Mouse (Mus musculus): ENCODE measurements around the gene Inip. TPM values are rescaled to one million over a fixed set of nuclear protein-coding genes. Genes with fewer than 3 reads are reported as not detected.

Gene Inip
- polyA plus RNA-seq, 1 experiment from 2014 or later, result 48.9 TPM

DNA sequence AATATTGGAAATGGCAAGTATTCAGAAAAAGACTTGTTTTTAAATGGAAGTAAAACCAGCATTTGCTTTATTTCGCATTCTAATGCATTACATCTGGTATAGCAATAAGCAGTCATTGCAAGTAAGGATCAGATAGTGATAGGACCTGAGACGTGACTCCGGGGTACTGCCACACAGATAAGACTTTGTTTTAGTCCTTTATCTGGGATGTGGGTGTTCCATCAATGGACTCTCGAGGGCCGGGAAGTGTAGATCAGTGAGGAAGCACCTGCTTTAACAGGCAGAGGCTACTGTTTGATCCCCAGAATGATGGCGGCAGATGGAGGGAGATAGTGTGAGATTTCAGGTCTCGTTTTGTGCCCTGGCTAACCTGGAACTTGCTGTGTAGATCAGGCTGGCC, 69.8 kb downstream of the Inip start:
- Histone ChIP-seq H3K4me3 (replicated peaks) (no peak overlapping the region), H3K36me3 (no peaks in the 10 kb centered on the region), H3K27me3 (replicated peaks) (no peaks in the 10 kb centered on the region), H3K4me2 (no peak overlapping the region), H3K9ac (replicated peaks) (no peak overlapping the region), H3K4me1 (peaks cover 11% of the 10 kb centered on the region; the same call in 1 of the 2 replicates), H3K9me3 (replicated peaks) (no peaks in the 10 kb centered on the region), H3K27ac (replicated peaks) (no peak overlapping the region)
- no peak for ATAC-seq (ENCODE audit: low FRiP score)
- 95% methylated on average over 7 of the region's 7 CpGs for WGBS

DNA sequence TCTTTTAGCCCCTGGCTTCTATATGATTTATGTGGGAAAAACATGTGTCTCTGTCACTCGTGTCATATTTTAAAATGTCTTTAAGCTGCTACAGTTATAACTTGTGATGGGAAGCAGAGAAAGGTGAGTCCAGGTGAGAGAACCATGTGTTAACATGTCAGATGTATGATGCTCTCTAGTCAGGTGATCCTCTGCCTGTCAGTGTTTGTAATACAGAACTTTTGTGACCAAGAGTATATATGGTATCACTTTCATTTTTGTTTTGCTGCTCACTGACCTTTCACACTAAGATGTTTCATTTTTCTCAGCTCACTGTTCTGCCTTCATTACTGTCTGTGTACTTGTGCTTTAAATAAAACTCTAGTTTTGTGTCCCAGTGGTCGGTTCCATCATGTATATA, 72.5 kb downstream of the Inip start:
- WGBS, result 91% methylated on average over 2 of the region's 2 CpGs
- Histone ChIP-seq H3K27ac (replicated peaks) (no peak overlapping the region), H3K36me3 (no peaks in the 10 kb centered on the region), H3K4me2 (no peak overlapping the region), H3K9me3 (replicated peaks) (no peaks in the 10 kb centered on the region), H3K4me3 (replicated peaks) (no peak overlapping the region), H3K27me3 (replicated peaks) (no peaks in the 10 kb centered on the region), H3K4me1 (peaks cover 11% of the 10 kb centered on the region; the same call in 1 of the 2 replicates), H3K9ac (replicated peaks) (no peak overlapping the region)
- ATAC-seq (ENCODE audit: low FRiP score), result no peak

GRCm38 (mm10) chr4:59727878-59728261, 73.5 kb downstream of the Inip start:
- H3K9ac ChIP-seq (replicated peaks), result no peak overlapping the region
- 69% methylated on average over 9 of the region's 9 CpGs for WGBS
- peaks cover 11% of the 10 kb centered on the region; the same call in 1 of the 2 replicates for H3K4me1 ChIP-seq
- H3K4me2 ChIP-seq, result no peak overlapping the region
- no peak overlapping the region for H3K4me3 ChIP-seq (replicated peaks)
- no peaks in the 10 kb centered on the region for H3K27me3 ChIP-seq (replicated peaks)
- H3K9me3 ChIP-seq (replicated peaks), result no peaks in the 10 kb centered on the region
- peak; percentile 38 for ATAC-seq (ENCODE audit: low FRiP score)
- no peak overlapping the region; the same call in 1 of the 2 replicates for H3K27ac ChIP-seq (replicated peaks)
- no peaks in the 10 kb centered on the region for H3K36me3 ChIP-seq

DNA sequence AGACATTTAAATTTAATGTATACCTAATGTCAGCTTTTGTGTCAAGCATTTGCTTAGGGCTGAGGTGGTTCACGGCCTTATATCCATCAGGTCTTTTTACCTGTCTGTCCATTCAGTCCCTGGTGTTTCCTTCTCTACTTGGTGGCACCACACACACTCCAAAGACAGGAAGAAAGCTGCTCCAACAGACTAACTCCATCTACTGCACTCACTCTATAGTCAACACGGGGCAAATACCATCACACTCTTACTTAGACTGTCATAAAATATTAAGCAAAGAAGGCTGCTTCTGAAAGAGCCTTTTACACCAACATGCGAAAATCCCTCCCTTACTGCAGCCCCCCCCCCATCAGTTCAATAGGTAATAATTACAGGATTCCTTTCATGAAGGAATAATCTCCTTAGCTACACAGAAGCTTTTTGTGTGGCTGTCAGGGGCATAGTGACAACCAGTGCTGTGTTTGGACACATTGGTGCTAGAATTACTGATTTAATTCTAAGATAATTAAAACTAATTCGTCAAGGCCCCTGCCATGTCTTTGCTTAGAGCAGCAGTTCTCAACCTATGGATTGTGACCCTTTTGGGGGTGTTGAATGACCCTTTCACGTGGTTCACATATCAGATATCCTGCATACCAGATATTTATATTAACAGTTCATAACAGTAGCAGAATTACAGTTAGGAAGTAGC, 74.1 kb downstream of the Inip start:
- WGBS, result 59% methylated on average over 5 of the region's 5 CpGs
- Histone ChIP-seq H3K9ac (replicated peaks) (no peak overlapping the region), H3K27ac (replicated peaks) (peak overlapping the region; percentile 18; the same call in 1 of the 2 replicates), H3K4me1 (peaks cover 11% of the 10 kb centered on the region; the same call in 1 of the 2 replicates), H3K36me3 (no peaks in the 10 kb centered on the region), H3K27me3 (replicated peaks) (no peaks in the 10 kb centered on the region), H3K4me3 (replicated peaks) (no peak overlapping the region), H3K9me3 (replicated peaks) (no peaks in the 10 kb centered on the region), H3K4me2 (no peak overlapping the region)
- ATAC-seq (ENCODE audit: low FRiP score), result peak; percentile 69

DNA sequence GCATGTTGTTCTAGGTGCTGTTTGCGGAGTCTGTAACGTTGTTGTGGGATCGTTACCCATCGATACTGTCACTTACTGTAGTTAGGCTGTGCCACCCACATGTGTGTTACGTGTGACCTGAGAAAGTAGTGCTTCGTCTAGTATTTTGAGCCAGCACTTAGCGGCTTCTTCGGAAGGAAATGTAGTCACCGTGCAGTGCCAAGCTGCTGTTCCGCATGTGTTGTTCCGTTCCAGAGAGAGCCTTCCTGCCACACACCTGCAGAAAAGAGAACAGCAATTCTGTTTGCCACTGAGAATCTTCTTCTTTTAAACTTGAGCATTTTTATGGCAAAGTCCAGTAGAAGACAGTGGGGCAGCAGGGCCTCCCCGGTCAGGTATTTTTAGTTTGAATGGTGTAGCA, 74.9 kb downstream of the Inip start:
- H3K4me3 ChIP-seq (replicated peaks), result no peak overlapping the region
- no peak for ATAC-seq (ENCODE audit: low FRiP score)
- no peaks in the 10 kb centered on the region for H3K36me3 ChIP-seq
- no peaks in the 10 kb centered on the region for H3K27me3 ChIP-seq (replicated peaks)
- H3K9me3 ChIP-seq (replicated peaks), result no peaks in the 10 kb centered on the region
- WGBS, result 90% methylated on average over 12 of the region's 12 CpGs
- no peak overlapping the region for H3K9ac ChIP-seq (replicated peaks)
- no peak overlapping the region for H3K4me2 ChIP-seq
- peaks cover 11% of the 10 kb centered on the region; the same call in 1 of the 2 replicates for H3K4me1 ChIP-seq
- H3K27ac ChIP-seq (replicated peaks), result no peak overlapping the region

DNA sequence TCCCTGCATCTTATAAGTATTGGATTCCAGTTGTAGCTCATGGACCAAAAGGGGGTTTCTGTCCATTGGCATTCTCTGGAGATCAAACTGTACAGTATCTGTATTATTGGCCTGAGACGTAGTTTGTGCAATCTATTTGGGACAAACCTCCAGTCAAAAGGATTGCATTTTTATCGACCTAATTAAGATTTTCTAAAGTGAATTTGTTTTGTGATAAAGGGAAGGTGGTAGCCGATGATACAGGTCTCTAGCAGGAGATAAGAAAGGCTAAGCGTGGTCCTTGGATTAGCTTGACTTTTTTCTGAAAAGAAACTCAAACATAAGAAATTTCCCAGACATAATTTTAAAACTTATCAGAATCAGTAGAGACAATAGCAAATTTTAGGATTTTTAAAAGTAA, 75.8 kb downstream of the Inip start:
- Histone ChIP-seq H3K36me3 (no peaks in the 10 kb centered on the region), H3K27me3 (replicated peaks) (no peaks in the 10 kb centered on the region), H3K4me1 (peaks cover 11% of the 10 kb centered on the region; the same call in 1 of the 2 replicates), H3K9me3 (replicated peaks) (no peaks in the 10 kb centered on the region), H3K4me2 (no peak overlapping the region), H3K27ac (replicated peaks) (no peak overlapping the region), H3K9ac (replicated peaks) (no peak overlapping the region), H3K4me3 (replicated peaks) (no peak overlapping the region)
- 85% methylated on average over 4 of the region's 4 CpGs for WGBS
- ATAC-seq (ENCODE audit: low FRiP score), result no peak

DNA sequence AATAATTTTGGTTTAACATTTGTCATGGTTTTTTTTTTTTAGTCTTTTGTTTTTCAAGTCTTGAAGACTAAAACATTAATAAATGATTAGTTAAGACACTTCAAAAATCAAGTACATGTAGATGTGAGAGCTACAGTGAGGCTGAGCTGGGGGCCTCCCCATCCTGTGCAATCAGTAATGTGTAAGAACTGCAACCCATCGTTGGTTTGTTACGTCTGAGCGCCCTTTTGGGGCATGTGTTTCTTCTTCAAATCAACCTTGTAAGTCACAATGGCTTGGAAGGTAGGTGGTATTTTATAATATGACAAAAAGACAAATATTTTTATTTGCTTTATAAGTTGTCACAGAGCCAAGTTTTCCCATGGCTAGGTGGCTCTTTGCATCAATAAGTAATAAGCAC, 79.6 kb downstream of the Inip start:
- H3K4me1 ChIP-seq, result peaks cover 25% of the 10 kb centered on the region
- no peak overlapping the region for H3K4me2 ChIP-seq
- no peaks in the 10 kb centered on the region for H3K27me3 ChIP-seq (replicated peaks)

More for the DNA sequence above, 79.6 kb downstream of the Inip start:
- no peak for ATAC-seq (ENCODE audit: low FRiP score)
- H3K4me3 ChIP-seq (replicated peaks), result no peak overlapping the region
- WGBS, result 87% methylated on average over 3 of the region's 3 CpGs
- no peak overlapping the region for H3K9ac ChIP-seq (replicated peaks)
- no peaks in the 10 kb centered on the region for H3K9me3 ChIP-seq (replicated peaks)
- H3K27ac ChIP-seq (replicated peaks), result no peak overlapping the region
- 0 out of 2 replicates have a peak, but pooled peaks cover 6% of the 10 kb centered on the region for H3K36me3 ChIP-seq

Other genes with a start within 250 kb of the Inip start
- 40.0 and 43.0 TPM in 2 replicates for gene Hsdl2, start 220.0 kb downstream of the Inip start, polyA plus RNA-seq (2015; fragmentation: Nextera tagmentation; extraction: Ambion mirVana)
- 45.7 and 45.8 TPM in 2 replicates for gene E130308A19Rik, start 175.4 kb downstream of the Inip start, polyA plus RNA-seq (2015; fragmentation: Nextera tagmentation; extraction: Ambion mirVana)
- 17.8 and 22.5 TPM in 2 replicates for gene Snx30, start 4.3 kb upstream of the Inip start, polyA plus RNA-seq (2015; fragmentation: Nextera tagmentation; extraction: Ambion mirVana)
- 0.09 and 21.1 TPM in 2 replicates for gene Slc46a2, start 113.5 kb upstream of the Inip start, polyA plus RNA-seq (2015; fragmentation: Nextera tagmentation; extraction: Ambion mirVana)
- gene Mup4, start 159.1 kb upstream of the Inip start, polyA plus RNA-seq (2015; fragmentation: Nextera tagmentation; extraction: Ambion mirVana), result not detected in 2 replicates
- gene Mup6, start 162.7 kb upstream of the Inip start, polyA plus RNA-seq (2015; fragmentation: Nextera tagmentation; extraction: Ambion mirVana), result not detected in 2 replicates

Data from neural tube, embryonic 15.5 days (tissue).